Mouse (Mus musculus): ENCODE measurements at regions not wholly inside any gene's neighbourhood (a gene's known extent, or its start where the extent isn't known, plus 50 kb on each side); places are given as distances from the start of the nearest gene placed in this dataset.

- DNase-seq (ENCODE audit: low read depth), result no peak
These were observed 135.9 kb upstream of the Cr2 start for GRCm38 (mm10) chr1:195312426-195312825.

DNA sequence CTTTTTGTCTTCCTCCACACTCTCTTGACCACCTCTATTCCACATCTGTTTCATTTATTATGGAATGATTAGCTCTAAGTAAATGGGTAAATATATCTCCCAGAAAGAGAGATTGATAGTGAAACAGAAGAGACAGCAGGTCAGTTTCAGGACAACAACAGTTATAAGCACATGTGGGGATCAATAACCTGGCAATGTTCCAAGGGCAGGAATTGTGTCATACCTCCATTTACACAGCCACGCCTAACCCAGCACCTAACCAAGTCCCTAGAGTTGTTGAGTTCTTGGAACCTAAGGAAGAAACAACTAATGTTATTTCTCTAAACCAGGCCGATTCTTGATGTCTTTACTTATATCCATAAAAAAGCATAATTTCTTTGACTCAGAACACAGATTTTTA is 108.6 kb upstream of the Cr2 start:
- DNase-seq (ENCODE audit: low read depth), result no peak

DNA sequence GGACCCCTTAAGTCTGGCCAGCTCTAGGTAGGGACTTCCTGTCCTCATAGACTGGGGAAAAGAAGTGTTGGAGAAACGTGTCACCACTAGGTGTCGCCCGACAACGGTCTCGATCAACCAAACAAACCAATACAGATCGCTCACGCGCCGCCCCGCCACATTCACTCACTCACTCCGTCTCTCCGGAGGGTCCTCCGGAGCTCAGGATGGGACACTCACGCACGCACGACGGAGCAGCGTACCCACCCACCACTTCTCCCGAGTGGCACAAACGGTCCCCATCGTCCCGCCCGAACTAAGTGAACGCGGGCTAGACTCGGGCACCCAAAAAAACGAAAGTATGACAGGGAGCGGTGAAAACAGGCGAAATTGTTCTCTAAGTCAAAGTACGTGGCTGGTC is 65.0 kb upstream of the Cr2 start:
- peak; percentile 100 for DNase-seq (ENCODE audit: low read depth)

- DNase-seq (ENCODE audit: low read depth), result peak; percentile 69
These were observed 56.1 kb upstream of the Cr2 start for GRCm38 (mm10) chr1:195232658-195233057.

- no peak for DNase-seq (ENCODE audit: low read depth)
These were observed 50.5 kb upstream of the Cr2 start for GRCm38 (mm10) chr1:195227007-195227406.
